Mouse (Mus musculus): Measurements from ENCODE around the gene Nek6. TPM values are rescaled to one million over a fixed set of nuclear protein-coding genes. Genes with fewer than 3 reads are reported as not detected.

The Nek6 gene
- total and polyA plus RNA-seq, 3 experiments, result 7.6 to 23.7 (median 20.6) TPM

DNA sequence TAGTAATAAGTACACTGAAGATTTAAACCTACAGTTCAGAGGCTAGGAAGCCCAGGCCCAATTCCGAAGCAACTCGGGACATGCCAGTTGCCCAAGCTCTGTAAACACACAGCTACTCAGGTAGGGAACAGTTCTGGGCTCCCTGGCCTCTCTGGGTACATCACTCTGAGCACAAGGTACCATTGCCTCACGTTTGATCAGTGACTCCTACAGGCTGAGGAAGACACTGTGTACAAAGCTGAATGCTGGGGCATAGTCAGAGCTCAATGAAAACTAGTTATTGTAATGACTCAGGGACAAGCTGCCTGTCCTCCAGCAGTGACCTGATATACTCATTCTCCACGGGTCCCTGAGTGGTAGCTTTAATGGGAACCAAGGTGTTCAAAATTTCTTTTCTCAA lies 109.6 kb downstream of the Nek6 start:
- no peak for DNase-seq

- peak; percentile 89 for DNase-seq
These were observed 110.2 kb downstream of the Nek6 start for GRCm38 (mm10) chr2:38621610-38622021.

DNA sequence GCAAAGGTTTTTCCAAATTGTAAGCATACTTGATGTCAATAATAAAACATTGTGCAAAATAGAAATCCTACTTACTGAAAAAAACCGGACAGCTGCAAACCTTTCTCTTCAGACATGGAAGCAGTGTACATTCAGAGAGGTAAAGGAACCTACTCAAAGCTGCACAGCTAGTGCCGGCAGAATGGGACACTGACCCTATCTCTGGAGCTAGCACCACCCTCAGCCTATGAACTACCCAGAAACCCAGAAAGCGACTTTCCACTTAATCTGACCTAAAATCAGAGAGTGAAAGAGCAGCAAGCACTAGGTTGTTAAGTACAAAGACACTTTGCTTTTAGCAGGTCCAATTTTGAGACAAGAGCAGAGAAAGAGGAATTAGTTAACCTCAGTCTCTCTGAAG lies 112.0 kb downstream of the Nek6 start:
- DNase-seq, result no peak

- no peak for DNase-seq
These were observed 112.6 kb downstream of the Nek6 start for GRCm38 (mm10) chr2:38623821-38624590.

GRCm38 (mm10) chr2:38628801-38629200 lies 117.4 kb downstream of the Nek6 start:
- no peak for DNase-seq

DNA sequence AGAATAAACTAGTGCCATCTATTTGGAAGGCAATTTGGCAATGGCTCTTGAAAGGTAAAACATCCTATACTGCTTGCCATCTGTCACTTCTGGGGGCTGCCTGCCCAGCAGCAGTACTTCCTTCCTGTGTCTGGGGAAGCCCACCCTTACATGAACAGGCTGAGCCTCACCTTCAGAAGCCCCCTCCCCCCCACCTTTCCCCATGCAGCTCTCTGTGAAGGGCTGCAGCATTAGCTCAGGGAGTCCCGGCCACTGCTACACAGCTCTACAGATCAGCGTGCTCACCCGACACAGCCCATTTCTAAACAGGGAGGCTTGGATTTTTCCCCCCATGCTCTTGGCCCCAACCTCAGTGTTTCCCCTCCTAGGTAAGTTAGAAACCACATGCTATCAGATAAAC lies 118.0 kb downstream of the Nek6 start:
- DNase-seq, result no peak

DNA sequence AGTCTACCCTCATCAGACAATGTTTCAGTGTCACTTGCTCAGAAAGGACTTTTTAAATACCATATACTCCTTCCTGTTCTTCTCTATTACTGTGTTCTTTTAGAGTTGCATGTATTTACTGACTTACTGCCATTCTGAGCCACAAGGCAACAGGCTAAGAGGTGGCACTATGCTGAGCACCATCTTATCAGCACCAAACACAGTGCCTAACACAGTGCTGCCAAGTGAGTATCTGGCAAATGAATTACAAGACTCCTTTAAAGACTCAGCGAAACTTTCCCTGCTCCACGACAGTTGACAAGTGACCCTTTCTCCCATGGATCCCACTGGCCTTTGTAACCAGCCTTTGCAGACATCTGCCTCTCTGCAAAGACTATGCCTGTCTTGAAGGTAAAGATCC lies 119.1 kb downstream of the Nek6 start:
- DNase-seq, result no peak

- no peak for DNase-seq
These were observed 126.3 kb downstream of the Nek6 start for GRCm38 (mm10) chr2:38637716-38638267.

GRCm38 (mm10) chr2:38641761-38642160 lies 130.3 kb downstream of the Nek6 start:
- DNase-seq, result no peak

- peak; percentile 90 for DNase-seq
These were observed 132.4 kb downstream of the Nek6 start, which contains the start of gene Psmb7 for GRCm38 (mm10) chr2:38643625-38644427. Psmb7 (minus strand) TSS chr2:38644087.

Small RNA genes within 50 kb of the gene (microRNA-seq; reads per million reads assigned to microRNA genes)
- gene Gm27634, result 0 reads per million in 2 experiments

Other genes starting within 250 kb of the Nek6 start
- 10 to 100 TPM; 23.6 to 26.4 TPM for gene Dennd1a, start 224.3 kb upstream of the Nek6 start, total RNA-seq (2021)
- gene Dennd1a, start 224.3 kb upstream of the Nek6 start, polyA plus RNA-seq (2012; rRNA removed), result 25.0 and 29.8 TPM in 2 replicates
- not detected for gene Lhx2, start 172.4 kb upstream of the Nek6 start, total RNA-seq (2021)
- 0.07 TPM in 1 of 2 replicates, not detected in the other for gene Lhx2, start 172.4 kb upstream of the Nek6 start, polyA plus RNA-seq (2012; rRNA removed)
- gene Psmb7, start 132.4 kb downstream of the Nek6 start, total RNA-seq (2021), result 100 to 1,000 TPM; 278 to 283 TPM
- 25.0 and 29.1 TPM in 2 replicates for gene Psmb7, start 132.4 kb downstream of the Nek6 start, polyA plus RNA-seq (2012; rRNA removed)
- gene Nr5a1, start 202.9 kb downstream of the Nek6 start, total RNA-seq (2021), result 100 to 1,000 TPM; 302 to 765 TPM
- 836 and 1,436 TPM in 2 replicates for gene Nr5a1, start 202.9 kb downstream of the Nek6 start, polyA plus RNA-seq (2012; rRNA removed)